Mouse (Mus musculus) midbrain, embryonic 11.5 days (tissue): ENCODE data around the gene Usp11. TPM values are rescaled to one million over a fixed set of nuclear protein-coding genes. Genes with fewer than 3 reads are reported as not detected.

Experiments
- ATAC-seq: fragments of 200-750 bp; cut with Nextera tagmentation; 2 replicates; pipeline ENCODE4 v1.8.0; 2017; ENCODE audit warnings: moderate TSS enrichment, moderate library complexity; ENCODE audit not compliant: low FRiP score
- DNase-seq: peaks from one replicate; pipeline ENCODE4 v3.0.0; 2015; ENCODE audit warnings: low spot score; ENCODE audit errors: missing footprints
- H3K27ac ChIP-seq: fragments of 300-500 bp; sonication (generic); 2 replicates; pipeline ENCODE4 v1.5.1; 2014; ENCODE audit warnings: low read depth, low read length
- H3K27me3 ChIP-seq: fragments of 300-500 bp; sonication (generic); 2 replicates; pipeline ENCODE4 v1.6.1; 2014; ENCODE audit warnings: mild to moderate bottlenecking, low read length, moderate library complexity, mixed read lengths; ENCODE audit not compliant: control insufficient read depth, insufficient read depth
- H3K36me3 ChIP-seq: fragments of 300-500 bp; sonication (generic); 2 replicates; pipeline ENCODE4 v1.6.1; 2014; ENCODE audit warnings: mild to moderate bottlenecking, low read length, moderate library complexity, mixed read lengths; ENCODE audit not compliant: control insufficient read depth, insufficient read depth
- H3K4me1 ChIP-seq: fragments of 300-500 bp; sonication (generic); 2 replicates; pipeline ENCODE4 v1.6.1; 2014; ENCODE audit warnings: low read length; ENCODE audit not compliant: control insufficient read depth, insufficient read depth
- H3K4me2 ChIP-seq: fragments of 300-500 bp; sonication (generic); 2 replicates; pipeline ENCODE4 v1.6.1; 2014; ENCODE audit warnings: mild to moderate bottlenecking, moderate library complexity
- H3K4me3 ChIP-seq: fragments of 300-500 bp; sonication (generic); 2 replicates; pipeline ENCODE4 v1.5.1; 2014; ENCODE audit warnings: low read depth, low read length
- H3K9ac ChIP-seq: fragments of 300-500 bp; sonication (generic); 2 replicates; pipeline ENCODE4 v1.6.1; 2014; ENCODE audit warnings: low read length
- H3K9me3 ChIP-seq: fragments of 300-500 bp; sonication (generic); 2 replicates; pipeline ENCODE4 v1.6.1; 2016; ENCODE audit warnings: low read length; ENCODE audit not compliant: control insufficient read depth
- WGBS: fragments of 180-500 bp; shearing (Covaris S2); extraction: QIAGEN DNeasy Blood & Tissue Kit; methylation state at CpG from one replicate; pipeline ENCODE4 v1.1.7; 2014; 5-methylcytosine and 5-hydroxymethylcytosine counted together
- polyA plus RNA-seq: library from polyadenylated mRNA; unstranded; fragments of >200 nt; fragmentation: Nextera tagmentation; extraction: Ambion mirVana; gene quantifications from 2 replicates; pipeline ENCODE4 v1.2.1, GENCODE M21; 2014

Usp11 gene
- polyA plus RNA-seq = 78.4 and 80.5 TPM in 2 replicates

- Histone ChIP-seq H3K27ac (peak within 1 kb of the TSS; percentile 86), H3K27me3 (no peaks in the 10 kb centered on the region), H3K4me3 (peak within 1 kb of the TSS; percentile 60), H3K4me2 (peak within 1 kb of the TSS; percentile 42), H3K4me1 (no peaks in the 10 kb centered on the region), H3K36me3 (no peaks in the 10 kb centered on the region; the same call in 1 of the 2 replicates), H3K9me3 (no peaks in the 10 kb centered on the region), H3K9ac (peak within 1 kb of the TSS; percentile 73)
- 16% methylated on average over 32 of the region's 32 CpGs for WGBS
- DNase-seq (peak; percentile 93), ATAC-seq (peak; percentile 77)
Measured at GRCm38 (mm10) chrX:20703741-20704290, at the start of gene Usp11. Gene Usp11, plus strand, starts transcription at chrX:20703906.

- no peak overlapping the region for H3K9ac ChIP-seq
- H3K9me3 ChIP-seq = no peaks in the 10 kb centered on the region
- H3K36me3 ChIP-seq = no peaks in the 10 kb centered on the region
- ATAC-seq = no peak
- H3K27ac ChIP-seq = no peak overlapping the region
- no peak overlapping the region for H3K4me3 ChIP-seq
- H3K27me3 ChIP-seq = no peaks in the 10 kb centered on the region
- peak overlapping the region; percentile 65; the same call in 1 of the 2 replicates for H3K4me2 ChIP-seq
- peaks cover 3% of the 10 kb centered on the region; the same call in 1 of the 2 replicates for H3K4me1 ChIP-seq
- DNase-seq = no peak
- 28% methylated on average over 5 of the region's 5 CpGs for WGBS
Measured at GRCm38 (mm10) chrX:20657593-20657992, 46.1 kb upstream of the Usp11 start.

GRCm38 (mm10) chrX:20658026-20658652, 45.6 kb upstream of the Usp11 start, which contains the start of gene Uba1:
Gene Uba1, plus strand, starts transcription at chrX:20658326.
- Histone ChIP-seq H3K4me3 (peak within 1 kb of the TSS; percentile 30), H3K36me3 (no peaks in the 10 kb centered on the region), H3K27me3 (no peaks in the 10 kb centered on the region), H3K27ac (no peak within 1 kb of the TSS), H3K4me2 (peak within 1 kb of the TSS; percentile 65), H3K9me3 (no peaks in the 10 kb centered on the region), H3K4me1 (peaks cover 3% of the 10 kb centered on the region; the same call in 1 of the 2 replicates), H3K9ac (peak within 1 kb of the TSS; percentile 51; the same call in 1 of the 2 replicates)
- ATAC-seq (peak; percentile 79), DNase-seq (peak; percentile 96)
- 13% methylated on average over 27 of the region's 27 CpGs for WGBS

- peaks cover 3% of the 10 kb centered on the region; the same call in 1 of the 2 replicates for H3K4me1 ChIP-seq
- DNase-seq = peak; percentile 89
- H3K4me2 ChIP-seq = peak overlapping the region; percentile 65
- WGBS = 16% methylated on average over 24 of the region's 24 CpGs
- peak overlapping the region; percentile 30 for H3K4me3 ChIP-seq
- no peaks in the 10 kb centered on the region for H3K36me3 ChIP-seq
- no peak overlapping the region for H3K27ac ChIP-seq
- no peaks in the 10 kb centered on the region for H3K9me3 ChIP-seq
- peak overlapping the region; percentile 51; the same call in 1 of the 2 replicates for H3K9ac ChIP-seq
- ATAC-seq = no peak
- no peaks in the 10 kb centered on the region for H3K27me3 ChIP-seq
Measured at GRCm38 (mm10) chrX:20658891-20659406, 44.8 kb upstream of the Usp11 start.

GRCm38 (mm10) chrX:20662317-20662715, 41.4 kb upstream of the Usp11 start:
- Histone ChIP-seq H3K9me3 (no peaks in the 10 kb centered on the region), H3K27ac (peak overlapping the region; percentile 72), H3K36me3 (no peaks in the 10 kb centered on the region), H3K4me1 (peaks cover 6% of the 10 kb centered on the region), H3K4me3 (peak overlapping the region; percentile 61; the same call in 1 of the 2 replicates), H3K27me3 (no peaks in the 10 kb centered on the region), H3K4me2 (peak overlapping the region; percentile 22; the same call in 1 of the 2 replicates), H3K9ac (no peak overlapping the region)
- WGBS = 33% methylated on average over 5 of the region's 5 CpGs
- DNase-seq = no peak
- ATAC-seq = peak; percentile 84

GRCm38 (mm10) chrX:20662716-20663443, 40.8 kb upstream of the Usp11 start:
- no peaks in the 10 kb centered on the region for H3K36me3 ChIP-seq
- H3K27ac ChIP-seq = peak overlapping the region; percentile 57; the same call in 1 of the 2 replicates
- no peaks in the 10 kb centered on the region for H3K9me3 ChIP-seq
- DNase-seq (peak; percentile 94), ATAC-seq (peak; percentile 90)
- peak overlapping the region; percentile 75 for H3K9ac ChIP-seq
- H3K4me2 ChIP-seq = peak overlapping the region; percentile 60
- H3K4me3 ChIP-seq = peak overlapping the region; percentile 61
- peaks cover 6% of the 10 kb centered on the region for H3K4me1 ChIP-seq
- H3K27me3 ChIP-seq = no peaks in the 10 kb centered on the region
- WGBS = 16% methylated on average over 26 of the region's 28 CpGs

GRCm38 (mm10) chrX:20663444-20663790, 40.3 kb upstream of the Usp11 start:
- Histone ChIP-seq H3K36me3 (no peaks in the 10 kb centered on the region), H3K9me3 (no peaks in the 10 kb centered on the region), H3K27me3 (no peaks in the 10 kb centered on the region), H3K4me3 (peak overlapping the region; percentile 61), H3K4me1 (peaks cover 6% of the 10 kb centered on the region), H3K4me2 (peak overlapping the region; percentile 60), H3K9ac (peak overlapping the region; percentile 75), H3K27ac (no peak overlapping the region)
- ATAC-seq = no peak
- 8% methylated on average over 9 of the region's 9 CpGs for WGBS
- no peak for DNase-seq

GRCm38 (mm10) chrX:20687519-20688067, 16.1 kb upstream of the Usp11 start, which contains the start of gene Cdk16:
Gene Cdk16, plus strand, starts transcription at chrX:20687954.
- H3K4me1 ChIP-seq = peaks cover 6% of the 10 kb centered on the region
- no peaks in the 10 kb centered on the region for H3K27me3 ChIP-seq
- 21% methylated on average over 16 of the region's 16 CpGs for WGBS
- peak within 1 kb of the TSS; percentile 58 for H3K4me3 ChIP-seq
- peak within 1 kb of the TSS; percentile 58 for H3K4me2 ChIP-seq
- H3K9ac ChIP-seq = peak within 1 kb of the TSS; percentile 81
- DNase-seq = peak; percentile 95
- H3K27ac ChIP-seq = peak within 1 kb of the TSS; percentile 90
- peak; percentile 91 for ATAC-seq
- H3K36me3 ChIP-seq = peaks cover under 1% of the 10 kb centered on the region; the same call in 1 of the 2 replicates
- H3K9me3 ChIP-seq = no peaks in the 10 kb centered on the region
